Mouse (Mus musculus) midbrain, embryonic 16.5 days (tissue): ENCODE measurements at regions not wholly inside any gene's neighbourhood (a gene's known extent, or its start where the extent isn't known, plus 50 kb on each side); places are given as distances from the start of the nearest gene placed in this dataset.
A peak's percentile ranks its signal among the peaks of the same experiment; 100 is the strongest.

Experiments
- ATAC-seq: fragments of 200-750 bp; cut with Nextera tagmentation; 2 replicates; pipeline ENCODE4 v1.8.0; 2017; ENCODE audit warnings: moderate TSS enrichment
- H3K27ac ChIP-seq: fragments of 300-500 bp; sonication (generic); 2 replicates; pipeline ENCODE4 v1.5.1; 2014; ENCODE audit warnings: mild to moderate bottlenecking, low read length, mixed read lengths
- H3K27me3 ChIP-seq: fragments of 300-500 bp; sonication (generic); 2 replicates; pipeline ENCODE4 v1.6.1; 2014; ENCODE audit warnings: low read depth, low read length, mixed read lengths; ENCODE audit not compliant: control insufficient read depth, insufficient read depth
- H3K36me3 ChIP-seq: fragments of 300-500 bp; sonication (generic); 2 replicates; pipeline ENCODE4 v1.6.1; 2014; ENCODE audit warnings: mild to moderate bottlenecking, low read length, moderate library complexity, mixed read lengths; ENCODE audit not compliant: control insufficient read depth, insufficient read depth
- H3K4me1 ChIP-seq: fragments of 300-500 bp; sonication (generic); 2 replicates; pipeline ENCODE4 v1.6.1; 2014; ENCODE audit warnings: mild to moderate bottlenecking, low read length, mixed read lengths; ENCODE audit not compliant: control insufficient read depth, insufficient read depth
- H3K4me2 ChIP-seq: fragments of 300-500 bp; sonication (generic); 2 replicates; pipeline ENCODE4 v1.6.1; 2014; ENCODE audit warnings: mild to moderate bottlenecking, low read length, mixed read lengths
- H3K4me3 ChIP-seq: fragments of 300-500 bp; sonication (generic); 2 replicates; pipeline ENCODE4 v1.5.1; 2014; ENCODE audit warnings: low read depth, mild to moderate bottlenecking, low read length, moderate library complexity, mixed read lengths
- H3K9ac ChIP-seq: fragments of 300-500 bp; sonication (generic); 2 replicates; pipeline ENCODE4 v1.6.1; 2014; ENCODE audit warnings: low read depth, low read length, mixed read lengths
- H3K9me3 ChIP-seq: fragments of 300-500 bp; sonication (generic); replicated peaks from 2 replicates; pipeline ENCODE4 v1.6.1; 2014; ENCODE audit warnings: mild to moderate bottlenecking, low read length, mixed read lengths; ENCODE audit not compliant: control insufficient read depth, poor library complexity, severe bottlenecking
- WGBS: fragments of 180-500 bp; shearing (Covaris S2); extraction: QIAGEN DNeasy Blood & Tissue Kit; methylation state at CpG from one replicate; pipeline ENCODE4 v1.1.7; 2014; 5-methylcytosine and 5-hydroxymethylcytosine counted together

DNA sequence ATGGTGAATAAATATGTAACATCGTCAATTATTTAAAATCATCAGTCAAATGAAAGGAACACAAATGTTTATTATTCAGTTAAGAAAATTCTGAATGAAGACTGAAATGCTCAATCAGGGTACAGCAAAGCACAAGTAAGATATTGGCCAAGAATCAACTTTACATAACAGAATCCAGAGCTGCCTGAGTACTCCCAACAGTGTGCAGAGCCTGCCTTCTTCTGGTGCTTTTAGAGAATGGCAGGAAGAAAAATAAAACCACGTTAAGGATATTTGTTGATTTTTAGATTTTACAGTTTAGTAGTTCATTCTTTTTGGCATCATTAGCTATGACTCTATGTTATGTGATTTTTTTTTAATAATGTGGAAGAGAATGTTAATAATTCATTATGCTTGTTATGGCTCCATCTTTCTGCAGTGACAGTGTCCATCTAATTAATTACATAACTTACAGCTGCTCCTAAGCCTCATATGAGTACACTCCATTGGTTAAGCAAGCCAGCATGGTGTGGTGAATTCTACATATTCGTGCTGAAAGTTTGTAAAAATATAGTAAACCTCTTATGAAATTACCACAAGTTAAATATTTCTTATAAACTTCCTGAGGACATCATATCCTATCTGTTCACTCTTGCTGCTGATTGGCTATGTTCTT, 579.0 kb downstream of the Kcna4 start:
- Histone ChIP-seq H3K9me3 (no peaks in the 10 kb centered on the region), H3K4me2 (no peak overlapping the region), H3K4me3 (no peak overlapping the region), H3K36me3 (no peaks in the 10 kb centered on the region), H3K27ac (no peak overlapping the region), H3K9ac (no peak overlapping the region), H3K27me3 (no peaks in the 10 kb centered on the region), H3K4me1 (no peaks in the 10 kb centered on the region)
- 46% methylated on average over 3 of the region's 3 CpGs for WGBS
- peak; percentile 94 for ATAC-seq

DNA sequence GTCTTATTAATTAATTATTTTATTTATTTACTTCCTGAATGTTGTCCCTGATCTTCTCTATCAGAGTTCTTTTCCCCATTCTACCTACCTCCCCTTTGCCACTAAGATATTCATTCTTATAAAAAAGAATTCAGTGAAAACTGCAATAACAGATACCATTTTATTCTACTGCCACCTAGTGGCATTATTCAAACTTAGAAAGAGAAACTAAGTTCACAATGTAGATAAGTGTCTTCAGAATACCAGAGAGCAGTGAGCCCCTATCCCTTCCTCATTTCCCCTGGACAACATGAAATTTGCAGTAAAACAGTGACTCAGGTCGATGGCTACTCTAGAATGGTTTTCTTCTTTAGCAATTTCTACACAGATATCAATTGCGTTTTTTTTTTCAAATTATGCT, 589.2 kb downstream of the Kcna4 start:
- no peaks in the 10 kb centered on the region for H3K27me3 ChIP-seq
- ATAC-seq: no peak
- no peaks in the 10 kb centered on the region for H3K9me3 ChIP-seq
- 31% methylated on average over 2 of the region's 2 CpGs for WGBS
- no peak overlapping the region for H3K4me3 ChIP-seq
- H3K4me1 ChIP-seq: no peaks in the 10 kb centered on the region
- H3K4me2 ChIP-seq: no peak overlapping the region
- H3K9ac ChIP-seq: no peak overlapping the region
- no peaks in the 10 kb centered on the region for H3K36me3 ChIP-seq
- H3K27ac ChIP-seq: no peak overlapping the region

- 82% methylated on average over 3 of the region's 3 CpGs for WGBS
- Histone ChIP-seq H3K36me3 (no peaks in the 10 kb centered on the region), H3K27ac (no peak overlapping the region), H3K27me3 (no peaks in the 10 kb centered on the region), H3K9ac (no peak overlapping the region), H3K4me1 (no peaks in the 10 kb centered on the region), H3K9me3 (no peaks in the 10 kb centered on the region), H3K4me3 (no peak overlapping the region), H3K4me2 (no peak overlapping the region)
- no peak for ATAC-seq
Measured at GRCm38 (mm10) chr2:107886063-107886762, 595.8 kb downstream of the Kcna4 start.

DNA sequence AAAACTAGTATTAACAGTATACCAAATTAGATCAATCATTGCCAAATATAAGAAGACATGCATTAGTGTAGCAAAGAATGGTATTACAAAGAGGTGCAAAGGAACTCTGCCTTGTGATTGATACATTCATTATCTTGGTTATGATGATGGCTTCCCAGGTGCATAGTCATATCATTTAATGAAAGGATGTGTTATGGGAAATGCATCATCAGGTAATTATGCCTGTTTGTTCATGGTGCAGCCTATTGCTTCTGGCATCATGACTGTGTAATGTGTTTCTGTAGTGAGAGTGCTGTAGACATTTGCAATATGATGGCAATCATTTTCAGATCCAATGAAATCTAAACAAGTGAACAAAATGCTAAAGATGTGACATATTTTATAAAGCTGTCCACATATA, 597.8 kb downstream of the Kcna4 start:
- Histone ChIP-seq H3K4me3 (no peak overlapping the region), H3K27me3 (no peaks in the 10 kb centered on the region), H3K4me1 (no peaks in the 10 kb centered on the region), H3K9me3 (no peaks in the 10 kb centered on the region), H3K36me3 (no peaks in the 10 kb centered on the region), H3K4me2 (no peak overlapping the region), H3K27ac (no peak overlapping the region), H3K9ac (no peak overlapping the region)
- ATAC-seq: no peak

- H3K9me3 ChIP-seq: no peaks in the 10 kb centered on the region
- H3K4me2 ChIP-seq: no peak overlapping the region
- no peak overlapping the region for H3K27ac ChIP-seq
- H3K27me3 ChIP-seq: no peaks in the 10 kb centered on the region
- no peaks in the 10 kb centered on the region for H3K36me3 ChIP-seq
- H3K9ac ChIP-seq: no peak overlapping the region
- no peak overlapping the region for H3K4me3 ChIP-seq
- no peaks in the 10 kb centered on the region for H3K4me1 ChIP-seq
- 73% methylated on average over 2 of the region's 2 CpGs for WGBS
- ATAC-seq: no peak
Measured at GRCm38 (mm10) chr2:107925116-107925515, 634.7 kb downstream of the Kcna4 start.

GRCm38 (mm10) chr2:107926606-107927005, 636.2 kb downstream of the Kcna4 start:
- Histone ChIP-seq H3K9ac (no peak overlapping the region), H3K27ac (no peak overlapping the region), H3K9me3 (no peaks in the 10 kb centered on the region), H3K36me3 (no peaks in the 10 kb centered on the region), H3K4me1 (no peaks in the 10 kb centered on the region), H3K4me3 (no peak overlapping the region), H3K4me2 (no peak overlapping the region), H3K27me3 (no peaks in the 10 kb centered on the region)
- no peak for ATAC-seq
- WGBS: 88% methylated on average over 1 of the region's 1 CpGs

DNA sequence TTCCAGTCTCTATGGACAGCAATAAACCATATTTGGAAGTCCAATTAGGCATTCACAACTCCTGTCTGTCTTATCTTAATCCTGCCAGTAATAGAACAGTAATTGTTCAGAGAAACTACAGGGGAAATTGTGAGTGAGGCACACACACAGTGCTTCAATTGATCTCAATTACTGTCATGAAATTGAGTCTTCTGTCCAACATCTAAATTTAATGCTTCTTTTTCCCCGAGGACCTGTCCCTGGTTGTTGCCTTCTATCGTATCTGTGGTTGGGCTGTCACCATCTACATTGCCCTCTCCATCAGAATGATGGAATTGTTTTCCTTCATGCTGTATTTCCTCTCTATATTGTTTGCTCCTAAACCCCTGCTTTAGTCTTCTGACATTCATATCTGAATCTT, 644.9 kb downstream of the Kcna4 start:
- Histone ChIP-seq H3K4me1 (no peaks in the 10 kb centered on the region; the same call in 1 of the 2 replicates), H3K4me3 (no peak overlapping the region), H3K9me3 (no peaks in the 10 kb centered on the region), H3K9ac (no peak overlapping the region), H3K27me3 (no peaks in the 10 kb centered on the region), H3K4me2 (no peak overlapping the region), H3K27ac (no peak overlapping the region), H3K36me3 (no peaks in the 10 kb centered on the region)
- 45% methylated on average over 2 of the region's 2 CpGs for WGBS
- peak; percentile 51; the same call in 1 of the 2 replicates for ATAC-seq

- Histone ChIP-seq H3K9ac (no peak overlapping the region), H3K27me3 (no peaks in the 10 kb centered on the region), H3K9me3 (no peaks in the 10 kb centered on the region), H3K4me2 (no peak overlapping the region), H3K36me3 (no peaks in the 10 kb centered on the region), H3K4me1 (no peaks in the 10 kb centered on the region; the same call in 1 of the 2 replicates), H3K4me3 (no peak overlapping the region), H3K27ac (no peak overlapping the region)
- 80% methylated on average over 2 of the region's 2 CpGs for WGBS
- no peak for ATAC-seq
Measured at GRCm38 (mm10) chr2:107935775-107936174, 645.3 kb downstream of the Kcna4 start.

DNA sequence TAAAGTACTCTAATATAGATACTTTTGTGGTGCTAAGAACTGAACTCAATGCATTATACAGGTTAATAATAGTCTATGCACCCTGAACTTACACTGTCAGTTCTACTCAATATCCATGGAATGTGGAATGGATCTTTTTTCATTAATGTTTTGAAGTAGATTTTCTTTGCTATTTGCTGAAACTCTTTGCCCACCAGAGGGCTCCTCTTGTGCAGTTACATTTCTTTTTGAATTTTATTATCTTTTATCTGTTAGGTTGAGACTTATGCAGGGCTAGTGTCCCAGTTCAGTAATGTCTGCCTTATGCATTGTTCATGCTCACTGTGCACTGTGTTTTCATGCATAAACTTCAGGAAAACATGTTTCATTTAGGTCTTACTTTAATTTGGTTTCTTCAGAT, 650.9 kb downstream of the Kcna4 start:
- Histone ChIP-seq H3K27ac (no peak overlapping the region), H3K9ac (no peak overlapping the region), H3K9me3 (no peaks in the 10 kb centered on the region), H3K27me3 (no peaks in the 10 kb centered on the region), H3K4me3 (no peak overlapping the region), H3K36me3 (no peaks in the 10 kb centered on the region), H3K4me2 (no peak overlapping the region), H3K4me1 (no peaks in the 10 kb centered on the region)
- ATAC-seq: no peak
